In the genomic region with DNA sequence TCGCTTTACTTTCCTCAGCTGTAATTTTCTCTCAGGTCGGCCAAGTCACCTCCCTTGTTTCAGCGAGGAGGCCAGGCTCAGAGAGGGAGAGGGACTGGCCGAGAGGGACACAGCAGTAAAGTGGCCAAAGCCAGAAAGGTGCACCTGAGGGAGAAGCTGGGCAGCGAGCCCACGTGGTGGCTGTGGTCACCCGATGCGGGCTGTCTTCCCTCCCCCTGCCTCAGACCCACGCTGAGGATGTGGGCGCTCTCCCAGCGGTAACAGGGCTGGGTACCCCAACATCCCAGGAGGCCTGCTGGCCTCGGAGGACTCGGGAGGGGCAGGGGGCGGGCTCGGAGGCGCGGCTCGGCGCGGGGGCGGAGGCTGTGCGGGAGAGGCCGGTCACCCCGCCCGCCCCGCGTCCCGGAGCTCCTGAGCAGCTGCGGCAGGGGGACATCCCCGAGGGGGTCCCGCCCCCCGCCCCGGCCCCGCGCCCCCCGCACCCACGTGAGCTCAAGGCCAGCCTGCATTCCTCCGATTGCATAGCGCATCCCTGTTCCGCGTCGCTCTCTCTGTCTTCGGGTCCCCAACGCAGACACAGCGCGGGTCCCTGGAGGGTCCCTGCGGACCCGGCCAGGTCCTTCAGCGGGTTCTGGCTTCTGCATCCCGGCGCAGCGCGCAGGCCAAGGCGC, we compare ENCODE assay signal across 8 mouse cellular contexts. TPM values are rescaled to one million over a fixed set of nuclear protein-coding genes. Genes with fewer than 3 reads are reported as not detected.
DNase-seq lines count a peak whose midpoint lies in the region; ATAC-seq and TF ChIP-seq lines count a peak whose summit lies in the region.

A gene (plus strand): TSS at position 516 of the 671 bp plus-strand sequence.

- no peaks in the 10 kb centered on the region for H3K36me3 ChIP-seq in testis, adult 2 months (ENCODE audit: control insufficient read depth, insufficient read depth, low read length)
- no peaks in the 10 kb centered on the region for H3K36me3 ChIP-seq in heart, embryonic 16.5 days (ENCODE audit: control insufficient read depth, insufficient read depth)
- no peaks in the 10 kb centered on the region for H3K36me3 ChIP-seq in lung, embryonic 15.5 days

- TF ChIP-seq CTCF in testis, adult 2 months (IDR thresholded peaks at IDR 0.05; ENCODE audit: control insufficient read depth, insufficient read depth, insufficient replicate concordance, low read depth, low read length) = no peak

- no peaks in the 10 kb centered on the region for H3K9me3 ChIP-seq in heart, embryonic 16.5 days (replicated peaks; ENCODE audit: control insufficient read depth, low read length)
- no peaks in the 10 kb centered on the region for H3K9me3 ChIP-seq in lung, embryonic 15.5 days

- peak within 1 kb of the TSS; percentile 90 for H3K4me2 ChIP-seq in heart, embryonic 16.5 days (ENCODE audit: low read depth, low read length)
- H3K4me2 ChIP-seq in lung, embryonic 15.5 days = peak within 1 kb of the TSS; percentile 98

- no peak within 1 kb of the TSS for H3K27ac ChIP-seq in testis, adult 2 months (ENCODE audit: control insufficient read depth, insufficient read depth, low read depth, low read length)
- no peak within 1 kb of the TSS for H3K27ac ChIP-seq in heart, embryonic 16.5 days (ENCODE audit: low read length)
- H3K27ac ChIP-seq in lung, embryonic 15.5 days = no peak within 1 kb of the TSS

- no peak for TF ChIP-seq POLR2A in testis, adult 2 months (IDR thresholded peaks at IDR 0.05; ENCODE audit: control insufficient read depth, low read depth, low read length)

- peak within 1 kb of the TSS; percentile 72 for H3K4me3 ChIP-seq in testis, adult 2 months (ENCODE audit: control insufficient read depth, low read depth, low read length)
- H3K4me3 ChIP-seq in heart, embryonic 16.5 days (ENCODE audit: low read length) = peak within 1 kb of the TSS; percentile 57
- H3K4me3 ChIP-seq in lung, embryonic 15.5 days = peak within 1 kb of the TSS; percentile 54

- ATAC-seq in heart, embryonic 16.5 days (replicated peaks; ENCODE audit: extremely low read depth, insufficient read depth, low FRiP score) = peak; percentile 41; the same call in 1 of the 2 replicates
- peak; percentile 81 for ATAC-seq in lung, embryonic 15.5 days (ENCODE audit: borderline replicate concordance, extremely low read depth, low FRiP score, low TSS enrichment)

- DNase-seq in testis, postnatal 14 days (ENCODE audit: low spot score) = no peak
- DNase-seq in embryo, embryonic 10.5 days (ENCODE audit: low spot score) = peak; percentile 28
- DNase-seq in layer of hippocampus, adult 9-11 months = peak; percentile 25
- DNase-seq in right cerebral cortex, adult 18-20 months = peak; percentile 58
- no peak for DNase-seq in T-cell, adult 2 months (ENCODE audit: low spot score)

- H3K9ac ChIP-seq in heart, embryonic 16.5 days (ENCODE audit: low read length) = peak within 1 kb of the TSS; percentile 70
- peak within 1 kb of the TSS; percentile 45 for H3K9ac ChIP-seq in lung, embryonic 15.5 days

- under 1% methylated on average over 38 of the region's 54 CpGs for WGBS in heart, embryonic 16.5 days
- WGBS in lung, embryonic 15.5 days = under 1% methylated on average over 45 of the region's 54 CpGs

- peaks cover 4% of the 10 kb centered on the region for H3K4me1 ChIP-seq in testis, adult 2 months (ENCODE audit: control insufficient read depth, insufficient read depth, low read length)
- H3K4me1 ChIP-seq in heart, embryonic 16.5 days (ENCODE audit: control insufficient read depth, insufficient read depth, low read length) = no peaks in the 10 kb centered on the region
- peaks cover 6% of the 10 kb centered on the region; the same call in 1 of the 2 replicates for H3K4me1 ChIP-seq in lung, embryonic 15.5 days

- no peaks in the 10 kb centered on the region for H3K27me3 ChIP-seq in testis, adult 2 months (ENCODE audit: control insufficient read depth, insufficient read depth, low read length)
- peaks cover 10% of the 10 kb centered on the region for H3K27me3 ChIP-seq in heart, embryonic 16.5 days (ENCODE audit: control insufficient read depth, insufficient read depth, low read length)
- H3K27me3 ChIP-seq in lung, embryonic 15.5 days = 0 out of 2 replicates have a peak, but pooled peaks cover 4% of the 10 kb centered on the region

RNA-seq across cellular contexts. Expression of the gene that starts here (rescaled TPM):
- polyA plus RNA-seq in testis, adult 2 months (2012; rRNA removed) = 0.65 and 0.85 TPM in 2 replicates
- 0.16 and 0.27 TPM in 2 replicates for polyA plus RNA-seq in heart, embryonic 16.5 days (2015; fragmentation: Nextera tagmentation; extraction: Ambion mirVana)
- 1.1 and 1.2 TPM in 2 replicates for polyA plus RNA-seq in lung, embryonic 15.5 days (2015; fragmentation: Nextera tagmentation; extraction: Ambion mirVana)

Comparison
In these comparisons a context has a peak if more than half of its experiments do, and no peak if none do; other contexts are left out.
1. Peak in ATAC-seq, H3K4me3 ChIP-seq, H3K9ac ChIP-seq and H3K4me2 ChIP-seq in heart, embryonic 16.5 days; RNA of the gene not detected or under 1 TPM.
2. DNase-seq: peak in embryo, embryonic 10.5 days (single experiment), layer of hippocampus, adult 9-11 months (single experiment) and right cerebral cortex, adult 18-20 months (single experiment); none in testis, postnatal 14 days (single experiment) and T-cell, adult 2 months (single experiment).
3. Peak in every context shown above with its lines, with median percentiles within 50 percentile points of each other: H3K4me3 ChIP-seq.